In the genomic region with DNA sequence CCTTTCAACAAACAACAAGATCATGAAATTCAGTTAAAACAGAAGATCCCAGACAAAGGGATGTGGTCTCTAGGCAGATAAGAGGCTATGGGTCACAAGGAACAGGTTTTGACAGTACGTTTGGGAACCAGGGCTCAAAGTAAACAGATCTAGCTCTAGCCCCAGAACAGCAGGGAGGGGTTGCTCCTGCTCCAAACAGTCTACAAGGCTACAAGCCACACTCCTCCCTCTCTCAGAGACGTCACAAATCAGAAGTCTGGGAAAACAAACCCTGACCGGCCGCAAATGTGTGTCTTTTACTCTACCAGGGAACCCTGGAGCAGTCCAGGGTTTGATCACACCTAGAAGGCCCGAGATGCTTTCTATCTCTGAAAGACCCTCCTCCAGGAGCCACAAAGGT, we compare ENCODE assay signal across 14 mouse cellular contexts. TPM values are rescaled to one million over a fixed set of nuclear protein-coding genes. Genes with fewer than 3 reads are reported as not detected.
DNase-seq lines count a peak whose midpoint lies in the region; ATAC-seq lines count a peak whose summit lies in the region.
"Had no signal": no experiment of that assay in that cellular context is flagged by ENCODE, and none has a peak within 500 bp of the region (broad histone marks: within the 10 kb centered on the region; RNA-seq: fewer than 3 reads in every experiment).

No protein-coding gene starts in this region.

- peaks cover 3% of the 10 kb centered on the region; the same call in 1 of the 2 replicates for H3K27me3 ChIP-seq in forebrain, embryonic 10.5 days (ENCODE audit: poor library complexity, severe bottlenecking)
- H3K27me3 ChIP-seq in forebrain, embryonic 13.5 days, result no peaks in the 10 kb centered on the region
- no peaks in the 10 kb centered on the region for H3K27me3 ChIP-seq in heart, embryonic 16.5 days (ENCODE audit: control insufficient read depth, insufficient read depth, low read length)
- no peaks in the 10 kb centered on the region for H3K27me3 ChIP-seq in megakaryocyte, embryonic 14.5 days (replicated peaks)
- H3K27me3 ChIP-seq in stomach, embryonic 16.5 days (ENCODE audit: control insufficient read depth, insufficient read depth, low read length), result no peaks in the 10 kb centered on the region
- H3K27me3 ChIP-seq: midbrain, embryonic 12.5 days had no signal

- no peak for ATAC-seq in forebrain, embryonic 13.5 days
- ATAC-seq in heart, embryonic 16.5 days (replicated peaks; ENCODE audit: extremely low read depth, insufficient read depth, low FRiP score), result no peak
- ATAC-seq in megakaryocyte, adult 5-6 weeks (ENCODE audit: poor library complexity, severe bottlenecking), result no peak
- no peak for ATAC-seq in stomach, embryonic 16.5 days (ENCODE audit: insufficient read depth, low FRiP score)
- ATAC-seq: hindbrain, embryonic 16.5 days had no signal

- peaks cover 9% of the 10 kb centered on the region for H3K36me3 ChIP-seq in forebrain, embryonic 10.5 days (replicated peaks)
- H3K36me3 ChIP-seq in forebrain, embryonic 13.5 days (ENCODE audit: poor library complexity, severe bottlenecking), result peaks cover 19% of the 10 kb centered on the region
- peaks cover 8% of the 10 kb centered on the region for H3K36me3 ChIP-seq in heart, embryonic 16.5 days (ENCODE audit: control insufficient read depth, insufficient read depth)
- peaks cover 95% of the 10 kb centered on the region for H3K36me3 ChIP-seq in megakaryocyte, embryonic 14.5 days (replicated peaks; ENCODE audit: low read length)
- peaks cover 7% of the 10 kb centered on the region; the same call in 1 of the 2 replicates for H3K36me3 ChIP-seq in stomach, embryonic 16.5 days (ENCODE audit: control insufficient read depth, insufficient read depth, low read length)

- H3K27ac ChIP-seq in forebrain, embryonic 10.5 days, result 0 out of 2 replicates have a peak overlapping the region, but pooled peaks have one; percentile 27
- H3K27ac ChIP-seq in forebrain, embryonic 13.5 days, result no peak overlapping the region; the same call in 1 of the 2 replicates
- peak overlapping the region; percentile 70 for H3K27ac ChIP-seq in heart, embryonic 16.5 days (ENCODE audit: low read length)
- H3K27ac ChIP-seq in stomach, embryonic 16.5 days (ENCODE audit: low read length), result peak overlapping the region; percentile 53
- H3K27ac ChIP-seq: midbrain, embryonic 12.5 days had no signal

- H3K4me3 ChIP-seq in forebrain, embryonic 10.5 days, result no peak overlapping the region
- H3K4me3 ChIP-seq in forebrain, embryonic 13.5 days, result no peak overlapping the region
- H3K4me3 ChIP-seq in heart, embryonic 16.5 days (ENCODE audit: low read length), result no peak overlapping the region
- H3K4me3 ChIP-seq in megakaryocyte, embryonic 14.5 days (replicated peaks), result peak overlapping the region; percentile 81
- no peak overlapping the region for H3K4me3 ChIP-seq in stomach, embryonic 16.5 days (replicated peaks; ENCODE audit: low read length)
- H3K4me3 ChIP-seq: midbrain, embryonic 12.5 days had no signal

- H3K4me2 ChIP-seq in forebrain, embryonic 13.5 days, result no peak overlapping the region
- H3K4me2 ChIP-seq in heart, embryonic 16.5 days (ENCODE audit: low read depth, low read length), result no peak overlapping the region
- H3K4me2 ChIP-seq in stomach, embryonic 16.5 days (ENCODE audit: low read depth, low read length), result no peak overlapping the region
- H3K4me2 ChIP-seq: midbrain, embryonic 12.5 days had no signal

- no peak for DNase-seq in forebrain, embryonic 10.5 days (ENCODE audit: extremely low spot score, low spot score)
- DNase-seq in heart, postnatal 14 days, result no peak
- no peak for DNase-seq in urinary bladder, postnatal 36 days (ENCODE audit: low spot score in 2 of 2)
- DNase-seq: adrenal gland, postnatal 10 days; lung, adult 2 months; spleen, adult 18-20 months; thymus, adult 18-20 months had no signal

- 64% methylated on average over 5 of the region's 5 CpGs for WGBS in forebrain, embryonic 10.5 days
- WGBS in forebrain, embryonic 13.5 days, result 79% methylated on average over 5 of the region's 5 CpGs
- 60% methylated on average over 5 of the region's 5 CpGs for WGBS in heart, embryonic 16.5 days
- WGBS in stomach, embryonic 16.5 days, result 34% methylated on average over 5 of the region's 5 CpGs

- peaks cover 86% of the 10 kb centered on the region for H3K4me1 ChIP-seq in forebrain, embryonic 10.5 days
- H3K4me1 ChIP-seq in forebrain, embryonic 13.5 days, result peaks cover 80% of the 10 kb centered on the region
- peaks cover 88% of the 10 kb centered on the region for H3K4me1 ChIP-seq in heart, embryonic 16.5 days (ENCODE audit: control insufficient read depth, insufficient read depth, low read length)
- H3K4me1 ChIP-seq in megakaryocyte, embryonic 14.5 days, result peaks cover 99% of the 10 kb centered on the region
- H3K4me1 ChIP-seq in stomach, embryonic 16.5 days (ENCODE audit: control insufficient read depth, insufficient read depth, low read length), result peaks cover 78% of the 10 kb centered on the region

- intact Hi-C loops in heart, postnatal 14 days (cut with DNase I), result loop anchor here (2.0 kb wide), 1 partner anchor 18 kb away; no protein-coding TSS in a partner anchor

- no peaks in the 10 kb centered on the region for H3K9me3 ChIP-seq in forebrain, embryonic 10.5 days
- H3K9me3 ChIP-seq in forebrain, embryonic 13.5 days (replicated peaks), result no peaks in the 10 kb centered on the region
- H3K9me3 ChIP-seq in heart, embryonic 16.5 days (replicated peaks; ENCODE audit: control insufficient read depth, low read length), result no peaks in the 10 kb centered on the region
- no peaks in the 10 kb centered on the region for H3K9me3 ChIP-seq in megakaryocyte, embryonic 14.5 days
- H3K9me3 ChIP-seq in stomach, embryonic 16.5 days (replicated peaks; ENCODE audit: control insufficient read depth, low read length), result no peaks in the 10 kb centered on the region
- H3K9me3 ChIP-seq: midbrain, embryonic 12.5 days had no signal

- H3K9ac ChIP-seq in forebrain, embryonic 13.5 days, result no peak overlapping the region
- peak overlapping the region; percentile 35; the same call in 1 of the 2 replicates for H3K9ac ChIP-seq in heart, embryonic 16.5 days (ENCODE audit: low read length)
- peak overlapping the region; percentile 32 for H3K9ac ChIP-seq in stomach, embryonic 16.5 days (ENCODE audit: low read length)
- H3K9ac ChIP-seq: midbrain, embryonic 12.5 days had no signal

RNA-seq across cellular contexts. Expression of gene Hdac5, which starts 19.0 kb away (rescaled TPM):
- polyA plus RNA-seq in forebrain, embryonic 10.5 days (2016; fragmentation: Nextera tagmentation; extraction: Ambion mirVana), result 39.8 and 44.6 TPM in 2 replicates
- polyA plus RNA-seq in forebrain, embryonic 13.5 days (2015; fragmentation: Nextera tagmentation; extraction: Ambion mirVana), result 88.2 TPM in 2 replicates
- polyA plus RNA-seq in heart, embryonic 16.5 days (2015; fragmentation: Nextera tagmentation; extraction: Ambion mirVana), result 86.7 and 96.4 TPM in 2 replicates
- total RNA-seq in heart, postnatal 14 days (2021), result 100 to 1,000 TPM; 122 to 138 TPM
- polyA plus RNA-seq in megakaryocyte, embryonic 14.5 days (2012; ENCODE audit: insufficient read depth, low replicate concordance), result 384 and 644 TPM in 2 replicates
- total RNA-seq in megakaryocyte, adult 5-6 weeks (2015), result 35.0 and 47.6 TPM in 2 replicates
- 36.2 and 36.5 TPM in 2 replicates for total RNA-seq in megakaryocyte, adult 5-6 weeks (2017)
- polyA plus RNA-seq in stomach, embryonic 16.5 days (2015; fragmentation: Nextera tagmentation; extraction: Ambion mirVana), result 60.6 and 67.4 TPM in 2 replicates

RNA-seq across cellular contexts. Expression of gene G6pc3, which starts 21.6 kb away (rescaled TPM):
- polyA plus RNA-seq in forebrain, embryonic 10.5 days (2016; fragmentation: Nextera tagmentation; extraction: Ambion mirVana), result 38.0 and 39.5 TPM in 2 replicates
- polyA plus RNA-seq in forebrain, embryonic 13.5 days (2015; fragmentation: Nextera tagmentation; extraction: Ambion mirVana), result 21.5 and 25.6 TPM in 2 replicates
- polyA plus RNA-seq in heart, embryonic 16.5 days (2015; fragmentation: Nextera tagmentation; extraction: Ambion mirVana), result 24.4 and 25.0 TPM in 2 replicates
- 10 to 100 TPM; 35.0 to 35.7 TPM for total RNA-seq in heart, postnatal 14 days (2021)
- 32.9 and 73.3 TPM in 2 replicates for polyA plus RNA-seq in megakaryocyte, embryonic 14.5 days (2012; ENCODE audit: insufficient read depth, low replicate concordance)
- 23.4 and 23.8 TPM in 2 replicates for total RNA-seq in megakaryocyte, adult 5-6 weeks (2015)
- total RNA-seq in megakaryocyte, adult 5-6 weeks (2017), result 14.7 and 19.1 TPM in 2 replicates
- 28.0 and 28.7 TPM in 2 replicates for polyA plus RNA-seq in stomach, embryonic 16.5 days (2015; fragmentation: Nextera tagmentation; extraction: Ambion mirVana)

RNA-seq across cellular contexts. Expression of gene Lsm12, which starts 25.9 kb away (rescaled TPM):
- polyA plus RNA-seq in forebrain, embryonic 10.5 days (2016; fragmentation: Nextera tagmentation; extraction: Ambion mirVana), result 137 and 141 TPM in 2 replicates
- polyA plus RNA-seq in forebrain, embryonic 13.5 days (2015; fragmentation: Nextera tagmentation; extraction: Ambion mirVana), result 155 and 158 TPM in 2 replicates
- 60.5 and 77.2 TPM in 2 replicates for polyA plus RNA-seq in heart, embryonic 16.5 days (2015; fragmentation: Nextera tagmentation; extraction: Ambion mirVana)
- total RNA-seq in heart, postnatal 14 days (2021), result 10 to 100 TPM; 44.4 to 47.6 TPM
- polyA plus RNA-seq in megakaryocyte, embryonic 14.5 days (2012; ENCODE audit: insufficient read depth, low replicate concordance), result 36.7 and 120 TPM in 2 replicates
- 81.3 and 83.9 TPM in 2 replicates for total RNA-seq in megakaryocyte, adult 5-6 weeks (2015)
- 43.0 and 46.5 TPM in 2 replicates for total RNA-seq in megakaryocyte, adult 5-6 weeks (2017)
- polyA plus RNA-seq in stomach, embryonic 16.5 days (2015; fragmentation: Nextera tagmentation; extraction: Ambion mirVana), result 79.2 and 85.4 TPM in 2 replicates

RNA-seq across cellular contexts. Expression of gene BC030867, which starts 37.7 kb away (rescaled TPM):
- 27.3 TPM in 2 replicates for polyA plus RNA-seq in forebrain, embryonic 10.5 days (2016; fragmentation: Nextera tagmentation; extraction: Ambion mirVana)
- 11.0 and 13.7 TPM in 2 replicates for polyA plus RNA-seq in forebrain, embryonic 13.5 days (2015; fragmentation: Nextera tagmentation; extraction: Ambion mirVana)
- polyA plus RNA-seq in heart, embryonic 16.5 days (2015; fragmentation: Nextera tagmentation; extraction: Ambion mirVana), result 11.8 and 12.3 TPM in 2 replicates
- under 1 TPM; 0.74 to 0.83 TPM for total RNA-seq in heart, postnatal 14 days (2021)
- polyA plus RNA-seq in megakaryocyte, embryonic 14.5 days (2012; ENCODE audit: insufficient read depth, low replicate concordance), result 2.6 and 4.2 TPM in 2 replicates
- 8.7 and 12.8 TPM in 2 replicates for total RNA-seq in megakaryocyte, adult 5-6 weeks (2015)
- 4.6 and 5.0 TPM in 2 replicates for total RNA-seq in megakaryocyte, adult 5-6 weeks (2017)
- polyA plus RNA-seq in stomach, embryonic 16.5 days (2015; fragmentation: Nextera tagmentation; extraction: Ambion mirVana), result 10.8 and 12.4 TPM in 2 replicates

RNA-seq across cellular contexts. Expression of gene Tmem101, which starts 54.8 kb away (rescaled TPM):
- polyA plus RNA-seq in forebrain, embryonic 10.5 days (2016; fragmentation: Nextera tagmentation; extraction: Ambion mirVana), result 37.3 and 39.8 TPM in 2 replicates
- 35.6 and 39.0 TPM in 2 replicates for polyA plus RNA-seq in forebrain, embryonic 13.5 days (2015; fragmentation: Nextera tagmentation; extraction: Ambion mirVana)
- polyA plus RNA-seq in heart, embryonic 16.5 days (2015; fragmentation: Nextera tagmentation; extraction: Ambion mirVana), result 33.9 and 35.3 TPM in 2 replicates
- 10 to 100 TPM; 14.5 TPM for total RNA-seq in heart, postnatal 14 days (2021)
- 13.5 TPM in 1 of 2 replicates, not detected in the other for polyA plus RNA-seq in megakaryocyte, embryonic 14.5 days (2012; ENCODE audit: insufficient read depth, low replicate concordance)
- 7.9 and 8.4 TPM in 2 replicates for total RNA-seq in megakaryocyte, adult 5-6 weeks (2015)
- 12.5 and 16.3 TPM in 2 replicates for total RNA-seq in megakaryocyte, adult 5-6 weeks (2017)
- 27.9 and 29.0 TPM in 2 replicates for polyA plus RNA-seq in stomach, embryonic 16.5 days (2015; fragmentation: Nextera tagmentation; extraction: Ambion mirVana)
